Mouse (Mus musculus): Measurements from ENCODE around the gene Arhgef16. TPM values are rescaled to one million over a fixed set of nuclear protein-coding genes. Genes with fewer than 3 reads are reported as not detected.

Gene Arhgef16
- polyA plus RNA-seq, 1 experiment from 2014 or later, result 3.4 TPM

GRCm38 (mm10) chr4:154269520-154269919 lies 32.0 kb downstream of the Arhgef16 start:
- WGBS, result 54% methylated on average over 10 of the region's 10 CpGs
- peaks cover 14% of the 10 kb centered on the region for H3K4me1 ChIP-seq
- no peaks in the 10 kb centered on the region for H3K9me3 ChIP-seq
- DNase-seq (ENCODE audit: extremely low spot score, low spot score), result no peak
- no peak overlapping the region for H3K4me3 ChIP-seq
- no peaks in the 10 kb centered on the region for H3K27me3 ChIP-seq (ENCODE audit: poor library complexity, severe bottlenecking)
- peak overlapping the region; percentile 54; the same call in 1 of the 2 replicates for H3K27ac ChIP-seq
- H3K36me3 ChIP-seq (replicated peaks), result peaks cover 79% of the 10 kb centered on the region

DNA sequence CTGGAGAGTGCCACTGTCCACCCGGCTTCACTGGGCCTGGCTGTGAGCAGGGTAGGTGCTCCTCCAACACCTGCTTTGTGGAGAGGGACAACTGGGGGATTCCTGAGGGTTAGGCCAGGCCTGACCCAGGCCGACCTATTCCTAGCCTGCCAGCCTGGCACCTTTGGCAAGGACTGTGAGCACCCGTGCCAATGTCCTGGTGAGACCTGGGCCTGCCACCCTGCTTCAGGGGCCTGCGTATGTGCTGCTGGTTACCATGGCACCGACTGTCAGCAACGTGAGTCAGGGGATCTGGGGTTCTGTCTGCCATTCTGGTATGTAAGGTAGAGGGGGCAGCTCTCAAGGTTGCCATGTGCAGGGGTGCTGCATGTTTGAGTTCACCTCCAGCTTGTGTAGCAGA lies 34.0 kb downstream of the Arhgef16 start:
- peaks cover 14% of the 10 kb centered on the region for H3K4me1 ChIP-seq
- no peak overlapping the region for H3K27ac ChIP-seq
- DNase-seq (ENCODE audit: extremely low spot score, low spot score), result no peak
- 90% methylated on average over 6 of the region's 6 CpGs for WGBS
- H3K36me3 ChIP-seq (replicated peaks), result peaks cover 86% of the 10 kb centered on the region
- no peak overlapping the region for H3K4me3 ChIP-seq
- H3K27me3 ChIP-seq (ENCODE audit: poor library complexity, severe bottlenecking), result no peaks in the 10 kb centered on the region
- peaks cover 5% of the 10 kb centered on the region; the same call in 1 of the 2 replicates for H3K9me3 ChIP-seq

DNA sequence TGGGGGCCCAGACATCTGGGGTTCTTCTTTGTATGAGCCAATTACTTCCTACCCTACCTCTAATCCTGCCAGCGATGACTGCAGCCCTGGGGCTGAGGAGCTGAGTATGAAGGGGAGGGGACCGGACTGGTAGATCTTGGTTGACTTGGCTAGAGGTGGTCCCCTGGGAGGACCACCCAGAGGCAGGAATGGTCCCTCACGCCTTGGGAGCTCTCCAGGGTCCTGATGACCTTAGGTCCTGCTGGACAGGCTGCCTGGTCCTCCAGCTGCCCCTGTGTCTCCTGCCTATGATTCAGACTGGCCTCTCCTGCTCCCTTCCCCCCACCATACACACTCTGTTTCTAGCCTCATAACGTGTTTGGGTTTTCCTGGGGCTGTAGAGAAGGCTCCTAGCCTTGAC lies 39.4 kb downstream of the Arhgef16 start:
- peaks cover 5% of the 10 kb centered on the region; the same call in 1 of the 2 replicates for H3K9me3 ChIP-seq
- H3K4me3 ChIP-seq, result no peak overlapping the region
- no peaks in the 10 kb centered on the region; the same call in 1 of the 2 replicates for H3K4me1 ChIP-seq
- 57% methylated on average over 4 of the region's 4 CpGs for WGBS
- 0 out of 2 replicates have a peak overlapping the region, but pooled peaks have one; percentile 12 for H3K27ac ChIP-seq
- H3K36me3 ChIP-seq (replicated peaks), result peaks cover 51% of the 10 kb centered on the region
- H3K27me3 ChIP-seq (ENCODE audit: poor library complexity, severe bottlenecking), result no peaks in the 10 kb centered on the region
- DNase-seq (ENCODE audit: extremely low spot score, low spot score), result no peak

GRCm38 (mm10) chr4:154260755-154261154 lies 40.7 kb downstream of the Arhgef16 start:
- Histone ChIP-seq H3K4me3 (no peak overlapping the region), H3K27ac (no peak overlapping the region), H3K9me3 (peaks cover 5% of the 10 kb centered on the region; the same call in 1 of the 2 replicates), H3K27me3 (ENCODE audit: poor library complexity, severe bottlenecking) (no peaks in the 10 kb centered on the region), H3K4me1 (no peaks in the 10 kb centered on the region; the same call in 1 of the 2 replicates), H3K36me3 (replicated peaks) (peaks cover 40% of the 10 kb centered on the region)
- WGBS, result 89% methylated on average over 5 of the region's 5 CpGs
- DNase-seq (ENCODE audit: extremely low spot score, low spot score), result no peak

- no peaks in the 10 kb centered on the region for H3K9me3 ChIP-seq
- no peak overlapping the region for H3K4me3 ChIP-seq
- H3K4me1 ChIP-seq, result peaks cover 26% of the 10 kb centered on the region
- 93% methylated on average over 20 of the region's 20 CpGs for WGBS
- peaks cover 11% of the 10 kb centered on the region for H3K27me3 ChIP-seq (ENCODE audit: poor library complexity, severe bottlenecking)
- no peak overlapping the region for H3K27ac ChIP-seq
- no peak for DNase-seq (ENCODE audit: extremely low spot score, low spot score)
- peaks cover 27% of the 10 kb centered on the region for H3K36me3 ChIP-seq (replicated peaks)
These were observed 48.8 kb downstream of the Arhgef16 start for GRCm38 (mm10) chr4:154252537-154253255.

DNA sequence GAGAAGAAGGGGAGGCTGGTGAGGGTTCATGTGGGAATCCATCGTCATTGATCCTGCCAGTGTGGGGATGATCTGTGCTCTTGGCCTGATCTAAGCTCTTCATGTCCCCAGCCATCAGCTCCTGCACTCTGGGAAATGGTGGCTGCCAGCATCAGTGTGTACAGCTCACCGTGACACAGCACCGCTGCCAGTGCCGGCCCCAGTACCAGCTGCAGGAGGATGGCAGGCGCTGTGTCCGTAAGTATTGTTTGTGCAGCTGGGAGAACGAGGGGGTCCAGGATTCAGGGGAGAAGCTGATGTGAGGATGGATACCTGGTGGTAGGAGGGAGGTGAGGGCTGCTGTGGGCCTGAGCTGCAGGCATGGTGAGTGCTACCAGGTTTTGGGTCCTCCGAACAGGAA lies 52.2 kb downstream of the Arhgef16 start:
- H3K4me1 ChIP-seq, result peaks cover 45% of the 10 kb centered on the region
- peak overlapping the region; percentile 60 for H3K27ac ChIP-seq
- H3K36me3 ChIP-seq (replicated peaks), result peaks cover 17% of the 10 kb centered on the region
- H3K27me3 ChIP-seq (ENCODE audit: poor library complexity, severe bottlenecking), result peaks cover 16% of the 10 kb centered on the region
- DNase-seq (ENCODE audit: extremely low spot score, low spot score), result no peak
- WGBS, result 55% methylated on average over 8 of the region's 8 CpGs
- no peak overlapping the region for H3K4me3 ChIP-seq
- no peaks in the 10 kb centered on the region for H3K9me3 ChIP-seq

DNA sequence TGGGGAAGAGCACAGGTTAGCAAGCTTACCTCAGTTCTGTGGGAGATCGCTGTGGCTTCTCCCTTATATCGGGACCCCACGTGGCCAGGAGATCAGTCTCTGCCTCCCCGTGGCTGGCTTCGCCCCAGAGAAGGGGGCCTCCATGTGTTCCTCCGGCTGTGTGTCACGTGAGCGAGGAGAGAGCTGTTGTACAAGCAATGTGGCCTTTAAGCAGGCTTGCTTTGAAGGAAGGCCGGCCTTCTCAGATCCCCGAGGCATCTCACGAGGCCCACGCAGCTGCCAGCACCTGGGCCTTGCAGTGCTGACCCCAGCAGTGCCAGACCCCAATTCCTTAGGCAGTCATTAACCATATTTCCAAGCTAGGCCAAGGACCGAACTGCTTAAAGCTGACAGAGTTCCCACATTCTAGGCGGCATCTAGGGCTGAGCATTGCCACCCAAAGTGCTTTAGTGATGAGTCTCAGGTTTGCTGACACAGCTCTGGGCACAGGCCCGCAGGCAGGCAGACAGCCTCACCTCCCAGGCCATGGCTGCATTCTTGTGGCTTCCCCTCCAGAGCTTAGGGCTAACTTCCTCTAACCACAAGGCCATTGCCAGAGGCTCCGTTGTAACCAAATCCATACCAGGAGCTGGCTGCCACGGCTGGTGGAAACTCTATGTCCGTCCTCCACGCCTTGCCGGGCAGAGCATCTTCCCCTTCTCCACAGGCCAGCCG lies 53.2 kb downstream of the Arhgef16 start:
- WGBS, result 75% methylated on average over 21 of the region's 21 CpGs
- Histone ChIP-seq H3K4me1 (peaks cover 41% of the 10 kb centered on the region), H3K27ac (peak overlapping the region; percentile 60), H3K9me3 (no peaks in the 10 kb centered on the region), H3K4me3 (no peak overlapping the region), H3K36me3 (replicated peaks) (peaks cover 16% of the 10 kb centered on the region; the same call in 1 of the 2 replicates), H3K27me3 (ENCODE audit: poor library complexity, severe bottlenecking) (peaks cover 16% of the 10 kb centered on the region)
- no peak for DNase-seq (ENCODE audit: extremely low spot score, low spot score)

- peak overlapping the region; percentile 60; the same call in 1 of the 2 replicates for H3K27ac ChIP-seq
- 37% methylated on average over 22 of the region's 22 CpGs for whole genome bisulfite sequencing
These were observed 54.0 kb downstream of the Arhgef16 start for GRCm38 (mm10) chr4:154247207-154248091.

GRCm38 (mm10) chr4:154246115-154247040 lies 55.1 kb downstream of the Arhgef16 start:
- peaks cover 16% of the 10 kb centered on the region for H3K27me3 ChIP-seq (ENCODE audit: poor library complexity, severe bottlenecking)
- WGBS, result 6% methylated on average over 19 of the region's 19 CpGs
- no peaks in the 10 kb centered on the region for H3K9me3 ChIP-seq
- peaks cover 16% of the 10 kb centered on the region; the same call in 1 of the 2 replicates for H3K36me3 ChIP-seq (replicated peaks)
- H3K4me3 ChIP-seq, result peak overlapping the region; percentile 47
- peak overlapping the region; percentile 62 for H3K27ac ChIP-seq
- peak; percentile 93 for DNase-seq (ENCODE audit: extremely low spot score, low spot score)
- peaks cover 41% of the 10 kb centered on the region for H3K4me1 ChIP-seq

More at GRCm38 (mm10) chr4:154247207-154248091, 54.0 kb downstream of the Arhgef16 start:
- H3K4me1 ChIP-seq, result peaks cover 41% of the 10 kb centered on the region
- peaks cover 18% of the 10 kb centered on the region; the same call in 1 of the 2 replicates for H3K36me3 ChIP-seq (replicated peaks)
- H3K9me3 ChIP-seq, result no peaks in the 10 kb centered on the region
- peak; percentile 35 for DNase-seq (ENCODE audit: extremely low spot score, low spot score)
- H3K4me3 ChIP-seq, result peak overlapping the region; percentile 47
- H3K27me3 ChIP-seq (ENCODE audit: poor library complexity, severe bottlenecking), result peaks cover 16% of the 10 kb centered on the region

- H3K27ac ChIP-seq, result no peak overlapping the region
- DNase-seq (ENCODE audit: extremely low spot score, low spot score), result no peak
- WGBS, result 87% methylated on average over 7 of the region's 7 CpGs
These were observed 56.1 kb downstream of the Arhgef16 start for GRCm38 (mm10) chr4:154245342-154245741.

DNA sequence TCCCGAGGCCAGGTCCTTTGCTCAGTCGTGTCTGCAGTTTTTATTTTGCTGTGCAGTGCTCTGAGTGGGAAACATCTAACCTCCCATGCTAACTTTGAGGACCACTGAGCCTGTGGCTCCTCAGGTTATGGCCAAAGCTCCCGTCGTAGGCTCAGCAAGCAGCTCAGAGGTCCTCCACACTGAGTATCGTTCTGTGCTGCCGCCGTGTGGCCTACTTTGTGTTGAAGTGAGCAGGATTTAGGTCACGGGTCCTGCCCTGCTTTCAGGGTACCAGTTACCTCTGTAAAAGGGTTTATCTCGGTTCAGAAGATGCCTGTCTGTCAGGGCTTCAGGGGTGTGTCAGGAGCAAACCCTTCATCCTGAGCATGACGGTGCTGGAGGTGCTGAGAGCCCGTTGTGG lies 60.9 kb downstream of the Arhgef16 start:
- no peaks in the 10 kb centered on the region for H3K9me3 ChIP-seq
- no peak overlapping the region for H3K27ac ChIP-seq
- peaks cover 28% of the 10 kb centered on the region for H3K4me1 ChIP-seq
- peaks cover 16% of the 10 kb centered on the region; the same call in 1 of the 2 replicates for H3K36me3 ChIP-seq (replicated peaks)
- 71% methylated on average over 11 of the region's 11 CpGs for WGBS
- peaks cover 8% of the 10 kb centered on the region; the same call in 1 of the 2 replicates for H3K27me3 ChIP-seq (ENCODE audit: poor library complexity, severe bottlenecking)
- H3K4me3 ChIP-seq, result no peak overlapping the region
- DNase-seq (ENCODE audit: extremely low spot score, low spot score), result no peak

More at GRCm38 (mm10) chr4:154245342-154245741, 56.1 kb downstream of the Arhgef16 start:
- Histone ChIP-seq H3K27me3 (ENCODE audit: poor library complexity, severe bottlenecking) (peaks cover 16% of the 10 kb centered on the region), H3K36me3 (replicated peaks) (peaks cover 16% of the 10 kb centered on the region; the same call in 1 of the 2 replicates), H3K4me3 (no peak overlapping the region), H3K9me3 (no peaks in the 10 kb centered on the region), H3K4me1 (peaks cover 41% of the 10 kb centered on the region)

All from forebrain, embryonic 10.5 days (tissue).